Mouse (Mus musculus) C2C12 (cell line): ENCODE data around the gene Ttll8. TPM values are rescaled to one million over a fixed set of nuclear protein-coding genes. Genes with fewer than 3 reads are reported as not detected.

Source experiments
- H3K27me3 ChIP-seq: one replicate; pipeline ENCODE4 v1.6.1; 2011; ENCODE audit not compliant: control insufficient read depth, insufficient read depth, insufficient read length
- H3K36me3 ChIP-seq: one replicate; pipeline ENCODE4 v1.6.1; 2011; ENCODE audit not compliant: control insufficient read depth, insufficient read depth
- H3K4me3 ChIP-seq: one replicate; pipeline ENCODE4 v1.5.1; 2011; ENCODE audit warnings: mild to moderate bottlenecking, control low read depth; ENCODE audit not compliant: poor library complexity, insufficient read depth, severe bottlenecking
- H3K79me2 ChIP-seq: one replicate; pipeline ENCODE4 v1.6.1; 2011; ENCODE audit not compliant: control insufficient read depth, insufficient read depth
- H3K79me3 ChIP-seq: one replicate; pipeline ENCODE4 v1.6.1; 2011; ENCODE audit warnings: low read depth, control low read depth
- H3ac ChIP-seq: one replicate; pipeline ENCODE3; 2011; ENCODE audit warnings: low read depth; ENCODE audit not compliant: control insufficient read depth, insufficient read length
- CEBPB ChIP-seq: IDR thresholded peaks from one replicate; pipeline ENCODE4 v1.6.1; 2011; ENCODE audit warnings: low read depth, mild to moderate bottlenecking, control low read depth, moderate library complexity
- CTCF ChIP-seq: IDR thresholded peaks from one replicate; pipeline ENCODE4 v1.5.1; 2011; ENCODE audit not compliant: control insufficient read depth, insufficient read depth, insufficient read length
- FOSL1 ChIP-seq: IDR thresholded peaks from one replicate; pipeline ENCODE4 v1.8.0; 2011; ENCODE audit warnings: mild to moderate bottlenecking, low read length; ENCODE audit not compliant: poor library complexity, insufficient read depth, severe bottlenecking
- MAX ChIP-seq: IDR thresholded peaks from one replicate; pipeline ENCODE4 v1.6.1; 2011; ENCODE audit warnings: mild to moderate bottlenecking, control low read depth
- MYOD1 ChIP-seq: IDR thresholded peaks from one replicate; pipeline ENCODE4 v1.6.1; 2011; ENCODE audit warnings: low read depth; ENCODE audit not compliant: control insufficient read depth, insufficient read length
- MYOG ChIP-seq: IDR thresholded peaks from one replicate; pipeline ENCODE4 v1.6.1; 2011; ENCODE audit not compliant: control insufficient read depth, insufficient read length; ENCODE audit errors: extremely low read depth
- USF1 ChIP-seq: IDR thresholded peaks from one replicate; pipeline ENCODE4 v1.6.1; 2011; ENCODE audit warnings: low read depth, mild to moderate bottlenecking, control low read depth, moderate library complexity
- polyA plus RNA-seq: library from polyadenylated mRNA; unstranded; fragments of >200 nt; fragmentation: generic; extraction: Trizol; gene quantifications from one replicate; pipeline ENCODE4 v1.2.1, GENCODE M21; 2012; ENCODE audit warnings: missing spikeins

Ttll8 gene
- polyA plus RNA-seq, 1 experiment: not detected

DNA sequence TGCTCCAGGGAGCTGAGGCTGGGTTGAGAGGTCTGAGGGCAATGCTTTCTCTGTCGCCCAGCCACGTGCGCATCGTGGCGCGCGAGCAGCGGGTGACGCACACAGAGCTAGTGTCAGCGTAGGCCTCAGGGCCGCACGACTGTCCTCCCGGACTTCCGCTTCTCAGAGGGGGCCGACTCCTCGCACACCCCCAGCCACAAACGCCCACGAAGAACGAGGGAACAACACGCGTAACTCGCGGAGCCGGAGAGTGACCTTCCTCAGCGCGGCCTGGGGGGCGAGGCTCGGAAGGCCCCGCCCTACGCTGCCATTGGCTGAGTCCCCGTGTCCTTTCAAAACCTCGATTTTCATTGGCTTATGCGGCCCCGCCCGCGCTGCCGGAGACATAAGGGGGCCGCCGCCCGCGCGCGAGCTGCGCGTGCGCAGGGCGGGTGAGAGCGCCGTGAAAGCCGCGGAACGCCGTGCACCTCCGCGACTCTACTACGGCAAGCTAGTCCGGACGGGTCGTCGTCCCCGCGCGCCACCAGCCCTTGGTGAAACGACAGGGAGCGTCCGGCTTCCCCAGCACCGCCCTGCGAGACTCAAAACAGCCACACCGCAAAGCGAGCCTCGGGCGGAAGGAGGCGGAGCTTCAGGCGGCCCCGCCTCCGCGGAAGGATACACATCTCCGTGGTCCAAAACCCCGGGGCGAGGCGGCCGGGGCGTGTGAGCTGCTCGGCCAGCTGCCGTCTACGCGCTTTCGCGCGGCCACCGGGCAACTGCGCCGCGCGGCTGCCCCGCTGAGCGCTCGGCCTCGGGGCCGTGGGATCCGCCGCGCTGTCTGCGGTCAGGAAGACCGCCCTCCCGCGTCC lies 92.2 kb downstream of the Ttll8 start, which contains the start of gene Pim3:
Gene Pim3, plus strand, starts transcription at position 415 of the 851 bp plus-strand sequence.
- Histone ChIP-seq H3ac (peak within 1 kb of the TSS; percentile 98), H3K4me3 (peak within 1 kb of the TSS; percentile 95), H3K79me3 (peaks cover 29% of the 10 kb centered on the region), H3K79me2 (peaks cover 47% of the 10 kb centered on the region), H3K27me3 (no peaks in the 10 kb centered on the region), H3K36me3 (peaks cover 35% of the 10 kb centered on the region)
- TF ChIP-seq USF1: peak; percentile 64
- no peak for TF ChIP-seq FOSL1
- peak; percentile 39 for TF ChIP-seq MYOD1
- peak; percentile 100 for TF ChIP-seq MAX
- TF ChIP-seq MYOG: no peak

DNA sequence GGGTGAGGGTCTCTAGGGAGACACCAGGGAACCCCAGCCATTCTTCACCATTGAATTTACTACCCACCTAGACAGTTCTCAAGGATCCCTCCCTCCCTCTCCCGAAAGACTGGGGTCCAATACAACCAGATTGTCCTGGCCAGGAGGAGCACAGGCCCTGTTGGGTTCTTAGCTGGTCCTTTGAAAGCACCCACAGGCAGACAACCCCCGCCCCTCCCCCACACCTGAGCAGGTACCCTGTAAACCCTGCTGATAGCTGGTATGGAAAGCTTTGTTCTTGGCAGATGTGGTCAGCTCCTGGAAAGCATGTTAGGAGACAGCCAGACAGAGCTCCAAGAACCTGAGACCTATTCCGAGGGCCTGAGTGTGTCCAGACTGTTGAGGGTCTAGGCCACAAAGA lies 93.4 kb downstream of the Ttll8 start:
- H3K4me3 ChIP-seq: no peak overlapping the region
- H3K79me3 ChIP-seq: peaks cover 29% of the 10 kb centered on the region
- TF ChIP-seq MYOD1: no peak
- TF ChIP-seq USF1: no peak
- H3K36me3 ChIP-seq: peaks cover 23% of the 10 kb centered on the region
- no peak overlapping the region for H3ac ChIP-seq
- peaks cover 36% of the 10 kb centered on the region for H3K79me2 ChIP-seq
- H3K27me3 ChIP-seq: no peaks in the 10 kb centered on the region

DNA sequence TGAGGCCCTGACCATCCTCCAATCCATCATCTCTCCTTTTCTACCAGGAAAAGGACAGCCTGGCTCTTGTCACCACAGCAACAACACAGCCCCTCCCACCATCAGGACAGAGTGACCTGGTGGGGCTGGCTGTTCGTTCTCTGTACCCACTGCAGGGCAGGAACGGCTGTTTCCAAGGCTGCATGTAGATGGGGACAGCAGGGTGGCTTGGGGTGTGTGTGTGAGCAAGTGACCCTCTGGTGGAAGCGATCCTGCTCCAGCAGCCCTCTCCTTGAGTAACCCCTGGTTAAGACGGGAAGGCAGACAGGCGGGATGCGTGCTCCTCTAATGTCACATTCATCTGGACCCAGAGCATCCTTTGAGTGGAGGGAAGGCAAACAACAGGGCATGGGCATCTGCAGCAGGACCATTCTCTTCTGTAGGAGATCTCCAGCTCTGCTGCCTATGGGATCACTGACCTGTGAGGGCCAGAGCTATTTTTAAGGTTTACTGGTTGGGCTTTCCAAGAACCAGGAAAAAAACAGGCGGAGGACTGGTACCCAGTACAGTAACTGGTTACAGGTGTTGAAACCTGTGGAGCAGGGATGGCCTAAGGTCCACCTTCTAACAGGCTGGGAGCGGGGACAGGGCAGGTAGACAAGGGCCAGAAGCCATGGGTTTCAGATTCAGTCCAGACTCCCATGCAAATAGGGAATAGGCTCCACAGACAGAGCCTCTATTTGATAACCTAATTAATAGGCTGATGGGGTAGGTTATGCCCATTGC lies 94.8 kb downstream of the Ttll8 start:
- H3K36me3 ChIP-seq: peaks cover 9% of the 10 kb centered on the region
- no peaks in the 10 kb centered on the region for H3K27me3 ChIP-seq
- TF ChIP-seq CEBPB: no peak
- no peak for TF ChIP-seq CTCF
- TF ChIP-seq FOSL1: no peak
- TF ChIP-seq MYOG: no peak
- H3K4me3 ChIP-seq: no peak overlapping the region
- H3K79me2 ChIP-seq: peaks cover 22% of the 10 kb centered on the region
- H3K79me3 ChIP-seq: peaks cover 16% of the 10 kb centered on the region
- no peak overlapping the region for H3ac ChIP-seq

DNA sequence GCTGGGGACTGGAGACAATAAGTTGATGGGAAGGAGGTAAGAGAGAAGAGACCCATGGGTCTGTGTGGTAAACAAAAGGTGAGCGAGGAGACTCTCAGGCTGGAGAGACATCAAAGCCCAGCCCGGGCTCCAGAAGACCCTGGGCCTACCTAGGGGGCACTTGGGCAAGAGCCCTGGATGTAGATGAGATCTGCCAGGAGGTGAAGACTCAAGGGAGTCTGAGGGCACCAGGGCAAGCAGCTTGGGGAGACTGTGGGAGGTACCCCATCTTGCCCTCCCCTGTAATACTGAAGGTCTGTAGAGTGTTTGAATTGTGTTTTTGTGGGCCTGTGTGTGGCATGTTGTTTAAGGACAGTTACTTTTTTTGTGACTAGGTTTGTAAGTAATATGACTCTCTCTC lies 95.5 kb downstream of the Ttll8 start:
- peaks cover 15% of the 10 kb centered on the region for H3K79me2 ChIP-seq
- H3K4me3 ChIP-seq: no peak overlapping the region
- no peak for TF ChIP-seq CEBPB
- no peak for TF ChIP-seq USF1
- TF ChIP-seq MAX: no peak
- TF ChIP-seq MYOG: no peak

DNA sequence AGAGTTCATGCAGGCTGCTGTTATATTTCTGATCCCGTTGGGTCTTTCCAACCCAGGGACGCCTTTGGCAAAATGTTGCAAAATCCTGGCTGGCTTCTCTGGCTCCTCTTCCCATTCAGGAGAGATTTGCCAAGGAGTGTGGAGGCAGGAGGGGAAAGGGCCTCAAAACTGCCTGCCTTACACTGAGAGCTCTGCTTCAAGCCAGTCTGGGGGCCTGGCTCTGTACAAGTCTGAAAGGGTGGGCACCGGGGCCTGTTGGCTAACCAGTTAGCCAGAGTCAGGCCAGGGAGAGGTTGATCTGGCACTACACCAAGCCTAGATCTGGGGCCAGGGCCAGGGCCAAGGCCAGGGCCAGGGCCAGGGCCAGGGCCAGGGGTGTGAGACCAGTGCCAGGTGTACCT lies 96.1 kb downstream of the Ttll8 start:
- Histone ChIP-seq H3K27me3 (no peaks in the 10 kb centered on the region), H3K79me2 (peaks cover 9% of the 10 kb centered on the region), H3K4me3 (no peak overlapping the region), H3K36me3 (peaks cover under 1% of the 10 kb centered on the region), H3ac (no peak overlapping the region), H3K79me3 (peaks cover 4% of the 10 kb centered on the region)
- TF ChIP-seq USF1: no peak
- no peak for TF ChIP-seq CTCF
- TF ChIP-seq FOSL1: no peak
- no peak for TF ChIP-seq CEBPB
- no peak for TF ChIP-seq MAX
- no peak for TF ChIP-seq MYOD1
- no peak for TF ChIP-seq MYOG

More for the DNA sequence above, 95.5 kb downstream of the Ttll8 start:
- no peaks in the 10 kb centered on the region for H3K27me3 ChIP-seq
- H3K79me3 ChIP-seq: peaks cover 9% of the 10 kb centered on the region
- H3ac ChIP-seq: no peak overlapping the region
- H3K36me3 ChIP-seq: peaks cover 5% of the 10 kb centered on the region

DNA sequence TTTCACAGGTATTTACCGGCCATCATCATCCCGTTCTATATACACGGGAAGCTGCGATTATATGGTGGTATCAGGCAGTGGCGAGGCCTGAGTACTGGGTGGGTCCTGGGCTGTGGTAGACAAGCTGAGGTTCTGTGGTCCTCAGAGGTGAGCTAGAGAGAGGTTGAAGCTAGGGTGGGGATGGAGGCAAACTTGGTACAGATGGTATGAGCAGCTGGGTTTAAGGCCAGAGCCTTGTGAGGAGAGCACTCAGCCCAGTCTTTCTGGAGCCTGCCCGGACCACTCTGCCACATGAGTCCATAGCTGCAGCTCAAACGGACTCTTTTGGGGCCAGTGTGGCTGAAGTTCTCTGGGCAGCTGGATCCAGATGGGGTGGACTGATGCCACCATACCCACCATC lies 96.9 kb downstream of the Ttll8 start:
- no peak for TF ChIP-seq MAX
- TF ChIP-seq MYOG: no peak
- no peak for TF ChIP-seq USF1
- TF ChIP-seq FOSL1: no peak
- TF ChIP-seq MYOD1: no peak
- TF ChIP-seq CEBPB: no peak
- no peak for TF ChIP-seq CTCF
- no peaks in the 10 kb centered on the region for H3K27me3 ChIP-seq
- H3K79me2 ChIP-seq: peaks cover 2% of the 10 kb centered on the region
- no peaks in the 10 kb centered on the region for H3K79me3 ChIP-seq
- no peaks in the 10 kb centered on the region for H3K36me3 ChIP-seq
- no peak overlapping the region for H3ac ChIP-seq
- no peak overlapping the region for H3K4me3 ChIP-seq
